Mouse (Mus musculus) small intestine, adult 2 months (tissue): ENCODE data around the gene Abhd4.

Experiments
- CTCF ChIP-seq: fragments of 200-500 bp; IDR thresholded peaks from 2 replicates; pipeline ENCODE4 v1.5.1; 2012; ENCODE audit warnings: low read depth, mild to moderate bottlenecking, control low read depth, inconsistent platforms, low read length, moderate library complexity, mixed read lengths; ENCODE audit not compliant: insufficient replicate concordance, insufficient read length; ENCODE audit errors: extremely low read depth
- POLR2A ChIP-seq: fragments of 200-500 bp; IDR thresholded peaks from 2 replicates; pipeline ENCODE4 v1.6.1; 2012; ENCODE audit warnings: low read depth, mild to moderate bottlenecking, control low read depth, inconsistent platforms, low read length, moderate library complexity

- TF ChIP-seq CTCF (no peak), POLR2A (no peak)
Measured at GRCm38 (mm10) chr14:54265093-54265492, 11.1 kb downstream of the Abhd4 start.
